Mouse (Mus musculus) intestine, embryonic 16.5 days (tissue): ENCODE measurements around the gene Psmd11. TPM values are rescaled to one million over a fixed set of nuclear protein-coding genes. Genes with fewer than 3 reads are reported as not detected.

Source experiments
- ATAC-seq: fragments of 200-750 bp; cut with Nextera tagmentation; 2 replicates; pipeline ENCODE4 v1.8.0; 2017; ENCODE audit warnings: moderate TSS enrichment, moderate library complexity
- H3K27ac ChIP-seq: fragments of 300-500 bp; sonication (generic); 2 replicates; pipeline ENCODE4 v1.5.1; 2014; ENCODE audit warnings: mild to moderate bottlenecking, low read length
- H3K27me3 ChIP-seq: fragments of 300-500 bp; sonication (generic); replicated peaks from 2 replicates; pipeline ENCODE4 v1.6.1; 2014; ENCODE audit warnings: low read length, control low read depth, mixed read lengths; ENCODE audit not compliant: control insufficient read depth, insufficient read depth
- H3K36me3 ChIP-seq: fragments of 300-500 bp; sonication (generic); 2 replicates; pipeline ENCODE4 v1.6.1; 2014; ENCODE audit warnings: low read length, control low read depth; ENCODE audit not compliant: control insufficient read depth, insufficient read depth
- H3K4me1 ChIP-seq: fragments of 300-500 bp; sonication (generic); 2 replicates; pipeline ENCODE4 v1.6.1; 2014; ENCODE audit warnings: low read length, control low read depth, mixed read lengths; ENCODE audit not compliant: control insufficient read depth, insufficient read depth
- H3K4me2 ChIP-seq: fragments of 300-500 bp; sonication (generic); 2 replicates; pipeline ENCODE4 v1.6.1; 2014; ENCODE audit warnings: low read depth, low read length, control low read depth
- H3K4me3 ChIP-seq: fragments of 300-500 bp; sonication (generic); 2 replicates; pipeline ENCODE4 v1.5.1; 2014; ENCODE audit warnings: mild to moderate bottlenecking, low read length
- H3K9ac ChIP-seq: fragments of 300-500 bp; sonication (generic); 2 replicates; pipeline ENCODE4 v1.6.1; 2014; ENCODE audit warnings: low read depth, low read length
- H3K9me3 ChIP-seq: fragments of 300-500 bp; sonication (generic); 2 replicates; pipeline ENCODE4 v1.6.1; 2016; ENCODE audit warnings: low read length, control low read depth; ENCODE audit not compliant: control insufficient read depth
- WGBS: fragments of 180-500 bp; shearing (Covaris S2); extraction: QIAGEN DNeasy Blood & Tissue Kit; methylation state at CpG from one replicate; pipeline ENCODE4 v1.1.7; 2014; 5-methylcytosine and 5-hydroxymethylcytosine counted together
- polyA plus RNA-seq: library from polyadenylated mRNA; unstranded; fragments of >200 nt; fragmentation: Nextera tagmentation; extraction: Ambion mirVana; gene quantifications from 2 replicates; pipeline ENCODE4 v1.2.1, GENCODE M21; 2015

Gene Psmd11
- polyA plus RNA-seq, 1 experiment from 2014 or later = 281 TPM

- WGBS = 84% methylated on average over 1 of the region's 1 CpGs
- H3K9ac ChIP-seq = no peak overlapping the region
- H3K36me3 ChIP-seq = no peaks in the 10 kb centered on the region
- H3K9me3 ChIP-seq = no peaks in the 10 kb centered on the region
- H3K4me3 ChIP-seq = no peak overlapping the region
- no peaks in the 10 kb centered on the region for H3K27me3 ChIP-seq
- no peak overlapping the region for H3K4me2 ChIP-seq
- no peak overlapping the region for H3K27ac ChIP-seq
- ATAC-seq = no peak
- no peaks in the 10 kb centered on the region for H3K4me1 ChIP-seq
Measured at GRCm38 (mm10) chr11:80496640-80497039, 68.2 kb downstream of the Psmd11 start.

- H3K4me3 ChIP-seq = no peak overlapping the region
- no peaks in the 10 kb centered on the region for H3K27me3 ChIP-seq
- WGBS = 84% methylated on average over 10 of the region's 10 CpGs
- no peaks in the 10 kb centered on the region for H3K4me1 ChIP-seq
- no peak overlapping the region for H3K9ac ChIP-seq
- H3K4me2 ChIP-seq = no peak overlapping the region
- no peaks in the 10 kb centered on the region for H3K36me3 ChIP-seq
- no peak overlapping the region for H3K27ac ChIP-seq
- H3K9me3 ChIP-seq = no peaks in the 10 kb centered on the region
- no peak for ATAC-seq
Measured at GRCm38 (mm10) chr11:80497225-80497919, 69.0 kb downstream of the Psmd11 start.

- Histone ChIP-seq H3K4me1 (no peaks in the 10 kb centered on the region), H3K4me2 (no peak overlapping the region), H3K36me3 (no peaks in the 10 kb centered on the region), H3K9ac (no peak overlapping the region), H3K9me3 (no peaks in the 10 kb centered on the region), H3K27ac (no peak overlapping the region), H3K4me3 (no peak overlapping the region), H3K27me3 (no peaks in the 10 kb centered on the region)
- WGBS = 63% methylated on average over 11 of the region's 11 CpGs
- no peak for ATAC-seq
Measured at GRCm38 (mm10) chr11:80498328-80499070, 70.1 kb downstream of the Psmd11 start.

- H3K9ac ChIP-seq = no peak overlapping the region
- H3K4me1 ChIP-seq = no peaks in the 10 kb centered on the region
- no peaks in the 10 kb centered on the region for H3K36me3 ChIP-seq
- no peaks in the 10 kb centered on the region for H3K9me3 ChIP-seq
- no peak for ATAC-seq
- H3K27me3 ChIP-seq = no peaks in the 10 kb centered on the region
- no peak overlapping the region for H3K4me3 ChIP-seq
- H3K27ac ChIP-seq = no peak overlapping the region
- WGBS = 65% methylated on average over 4 of the region's 4 CpGs
- H3K4me2 ChIP-seq = no peak overlapping the region
Measured at GRCm38 (mm10) chr11:80499550-80499952, 71.1 kb downstream of the Psmd11 start.

- no peak overlapping the region for H3K27ac ChIP-seq
- WGBS = 81% methylated on average over 6 of the region's 6 CpGs
- H3K27me3 ChIP-seq = no peaks in the 10 kb centered on the region
- ATAC-seq = no peak
- no peaks in the 10 kb centered on the region for H3K36me3 ChIP-seq
- no peak overlapping the region for H3K4me2 ChIP-seq
- no peak overlapping the region for H3K4me3 ChIP-seq
- no peaks in the 10 kb centered on the region for H3K9me3 ChIP-seq
- no peaks in the 10 kb centered on the region for H3K4me1 ChIP-seq
- H3K9ac ChIP-seq = no peak overlapping the region
Measured at GRCm38 (mm10) chr11:80503281-80503680, 74.9 kb downstream of the Psmd11 start.

GRCm38 (mm10) chr11:80503726-80504452 is 75.5 kb downstream of the Psmd11 start:
- WGBS = 49% methylated on average over 13 of the region's 13 CpGs
- 0 out of 2 replicates have a peak, but pooled peaks have one; percentile 16 for ATAC-seq

GRCm38 (mm10) chr11:80504519-80505385 is 76.3 kb downstream of the Psmd11 start:
- Histone ChIP-seq H3K4me3 (no peak overlapping the region), H3K4me1 (no peaks in the 10 kb centered on the region), H3K4me2 (no peak overlapping the region), H3K9me3 (no peaks in the 10 kb centered on the region), H3K9ac (no peak overlapping the region), H3K27me3 (no peaks in the 10 kb centered on the region), H3K36me3 (no peaks in the 10 kb centered on the region), H3K27ac (no peak overlapping the region)
- 55% methylated on average over 6 of the region's 6 CpGs for WGBS
- no peak for ATAC-seq

More at GRCm38 (mm10) chr11:80503726-80504452, 75.5 kb downstream of the Psmd11 start:
- Histone ChIP-seq H3K27me3 (no peaks in the 10 kb centered on the region), H3K4me3 (no peak overlapping the region), H3K27ac (no peak overlapping the region), H3K9ac (no peak overlapping the region), H3K4me1 (no peaks in the 10 kb centered on the region), H3K36me3 (no peaks in the 10 kb centered on the region), H3K4me2 (no peak overlapping the region), H3K9me3 (no peaks in the 10 kb centered on the region)

- Histone ChIP-seq H3K27ac (no peak overlapping the region), H3K4me1 (no peaks in the 10 kb centered on the region), H3K4me3 (no peak overlapping the region), H3K27me3 (no peaks in the 10 kb centered on the region), H3K4me2 (no peak overlapping the region), H3K36me3 (no peaks in the 10 kb centered on the region), H3K9me3 (no peaks in the 10 kb centered on the region), H3K9ac (no peak overlapping the region)
- WGBS = 81% methylated on average over 3 of the region's 3 CpGs
- no peak for ATAC-seq
Measured at GRCm38 (mm10) chr11:80505581-80505980, 77.2 kb downstream of the Psmd11 start.

GRCm38 (mm10) chr11:80506483-80506882 is 78.1 kb downstream of the Psmd11 start:
- H3K27ac ChIP-seq = no peak overlapping the region
- H3K27me3 ChIP-seq = no peaks in the 10 kb centered on the region
- H3K4me2 ChIP-seq = no peak overlapping the region
- no peaks in the 10 kb centered on the region for H3K4me1 ChIP-seq
- no peaks in the 10 kb centered on the region for H3K9me3 ChIP-seq
- ATAC-seq = no peak
- H3K36me3 ChIP-seq = no peaks in the 10 kb centered on the region
- H3K9ac ChIP-seq = no peak overlapping the region
- H3K4me3 ChIP-seq = no peak overlapping the region
